Comparison of ENCODE assay signal across 16 mouse cellular contexts in the genomic region with DNA sequence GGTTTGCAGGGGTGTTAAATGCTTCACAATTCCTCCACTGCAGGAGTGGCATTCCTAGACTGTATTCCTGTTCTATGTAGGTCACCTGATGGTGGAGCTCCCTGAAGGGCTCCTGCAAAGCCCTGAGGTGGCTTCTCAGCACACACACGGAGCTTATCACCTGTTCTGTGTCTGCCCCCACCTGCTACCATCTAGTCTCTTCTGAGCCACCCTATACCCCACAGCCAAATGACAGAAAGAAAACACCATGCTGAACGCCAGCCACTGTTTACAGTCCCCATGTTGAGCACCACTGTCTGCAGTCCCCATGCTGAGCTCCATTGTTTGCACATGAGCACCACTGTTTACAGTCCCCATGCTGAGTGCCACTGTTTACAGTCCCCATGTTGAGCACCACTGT. TPM values are rescaled to one million over a fixed set of nuclear protein-coding genes. Genes with fewer than 3 reads are reported as not detected.
DNase-seq lines count a peak whose midpoint lies in the region; ATAC-seq and TF ChIP-seq lines count a peak whose summit lies in the region.
"Had no signal": no experiment of that assay in that cellular context is flagged by ENCODE, and none has a peak within 500 bp of the region (broad histone marks: within the 10 kb centered on the region; RNA-seq: fewer than 3 reads in every experiment).

No protein-coding gene starts in this region.

- H3K36me3 ChIP-seq in hindbrain, embryonic 10.5 days = peaks cover 4% of the 10 kb centered on the region
- no peaks in the 10 kb centered on the region for H3K36me3 ChIP-seq in hindbrain, embryonic 13.5 days
- no peaks in the 10 kb centered on the region for H3K36me3 ChIP-seq in stomach, embryonic 16.5 days (ENCODE audit: control insufficient read depth, insufficient read depth, low read length)
- H3K36me3 ChIP-seq in stomach, postnatal 0 days (ENCODE audit: control insufficient read depth, insufficient read depth, low read length) = no peaks in the 10 kb centered on the region
- H3K36me3 ChIP-seq: embryonic facial prominence, embryonic 13.5 days; forebrain, embryonic 12.5 days; intestine, embryonic 15.5 days; midbrain, embryonic 13.5 days; neural tube, embryonic 12.5 days had no signal

- no peak for TF ChIP-seq EP300 in stomach, postnatal 0 days (optimal IDR thresholded peaks at IDR 0.05)

- H3K4me2 ChIP-seq in hindbrain, embryonic 13.5 days = no peak overlapping the region
- H3K4me2 ChIP-seq in stomach, embryonic 16.5 days (ENCODE audit: low read depth, low read length) = no peak overlapping the region
- no peak overlapping the region for H3K4me2 ChIP-seq in stomach, postnatal 0 days (replicated peaks; ENCODE audit: low read depth)
- H3K4me2 ChIP-seq: embryonic facial prominence, embryonic 13.5 days; forebrain, embryonic 12.5 days; midbrain, embryonic 13.5 days; neural tube, embryonic 12.5 days had no signal

- H3K9me3 ChIP-seq in hindbrain, embryonic 10.5 days = no peaks in the 10 kb centered on the region
- H3K9me3 ChIP-seq in hindbrain, embryonic 13.5 days = no peaks in the 10 kb centered on the region
- no peaks in the 10 kb centered on the region for H3K9me3 ChIP-seq in stomach, embryonic 16.5 days (replicated peaks; ENCODE audit: control insufficient read depth, low read length)
- no peaks in the 10 kb centered on the region for H3K9me3 ChIP-seq in stomach, postnatal 0 days (ENCODE audit: control insufficient read depth, low read length)
- H3K9me3 ChIP-seq: embryonic facial prominence, embryonic 13.5 days; forebrain, embryonic 12.5 days; intestine, embryonic 15.5 days; midbrain, embryonic 13.5 days; neural tube, embryonic 12.5 days had no signal

- H3K9ac ChIP-seq in hindbrain, embryonic 13.5 days = no peak overlapping the region
- peak overlapping the region; percentile 39; the same call in 1 of the 2 replicates for H3K9ac ChIP-seq in stomach, embryonic 16.5 days (ENCODE audit: low read length)
- H3K9ac ChIP-seq in stomach, postnatal 0 days (ENCODE audit: low read length) = no peak overlapping the region
- H3K9ac ChIP-seq: forebrain, embryonic 12.5 days; midbrain, embryonic 13.5 days; neural tube, embryonic 12.5 days had no signal

- peaks cover 83% of the 10 kb centered on the region for H3K4me1 ChIP-seq in hindbrain, embryonic 10.5 days (replicated peaks)
- H3K4me1 ChIP-seq in hindbrain, embryonic 13.5 days (replicated peaks) = peaks cover 65% of the 10 kb centered on the region
- peaks cover 59% of the 10 kb centered on the region for H3K4me1 ChIP-seq in stomach, embryonic 16.5 days (ENCODE audit: control insufficient read depth, insufficient read depth, low read length)
- H3K4me1 ChIP-seq in stomach, postnatal 0 days (replicated peaks; ENCODE audit: control insufficient read depth, insufficient read depth) = peaks cover 17% of the 10 kb centered on the region; the same call in 1 of the 2 replicates

- peaks cover 17% of the 10 kb centered on the region for H3K27me3 ChIP-seq in hindbrain, embryonic 10.5 days (ENCODE audit: insufficient read depth, poor library complexity, severe bottlenecking)
- H3K27me3 ChIP-seq in hindbrain, embryonic 13.5 days = peaks cover 26% of the 10 kb centered on the region
- no peaks in the 10 kb centered on the region for H3K27me3 ChIP-seq in stomach, embryonic 16.5 days (ENCODE audit: control insufficient read depth, insufficient read depth, low read length)
- no peaks in the 10 kb centered on the region; the same call in 1 of the 2 replicates for H3K27me3 ChIP-seq in stomach, postnatal 0 days (ENCODE audit: control insufficient read depth, insufficient read depth, low read length)
- H3K27me3 ChIP-seq: embryonic facial prominence, embryonic 13.5 days; intestine, embryonic 15.5 days had no signal

- 48% methylated on average over 2 of the region's 2 CpGs for WGBS in hindbrain, embryonic 10.5 days
- WGBS in hindbrain, embryonic 13.5 days = 41% methylated on average over 2 of the region's 2 CpGs
- WGBS in stomach, embryonic 16.5 days = 67% methylated on average over 2 of the region's 2 CpGs
- WGBS in stomach, postnatal 0 days = 57% methylated on average over 2 of the region's 2 CpGs

- H3K4me3 ChIP-seq in hindbrain, embryonic 10.5 days = no peak overlapping the region
- no peak overlapping the region for H3K4me3 ChIP-seq in hindbrain, embryonic 13.5 days
- H3K4me3 ChIP-seq in stomach, embryonic 16.5 days (replicated peaks; ENCODE audit: low read length) = no peak overlapping the region
- no peak overlapping the region for H3K4me3 ChIP-seq in stomach, postnatal 0 days (ENCODE audit: low read depth, low read length)
- H3K4me3 ChIP-seq: embryonic facial prominence, embryonic 13.5 days; forebrain, embryonic 12.5 days; intestine, embryonic 15.5 days; midbrain, embryonic 13.5 days; neural tube, embryonic 12.5 days had no signal

- no peak for ATAC-seq in hindbrain, embryonic 13.5 days (ENCODE audit: low FRiP score)
- ATAC-seq in stomach, embryonic 16.5 days (ENCODE audit: insufficient read depth, low FRiP score) = no peak
- no peak for ATAC-seq in stomach, postnatal 0 days (ENCODE audit: low FRiP score, low TSS enrichment)
- ATAC-seq: intestine, embryonic 15.5 days; midbrain, embryonic 13.5 days had no signal

- H3K27ac ChIP-seq in hindbrain, embryonic 10.5 days = peak overlapping the region; percentile 50
- H3K27ac ChIP-seq in hindbrain, embryonic 13.5 days = no peak overlapping the region
- H3K27ac ChIP-seq in stomach, embryonic 16.5 days (ENCODE audit: low read length) = no peak overlapping the region
- H3K27ac ChIP-seq in stomach, postnatal 0 days (replicated peaks) = no peak overlapping the region
- H3K27ac ChIP-seq: embryonic facial prominence, embryonic 13.5 days; forebrain, embryonic 12.5 days; midbrain, embryonic 13.5 days; neural tube, embryonic 12.5 days had no signal

- no peak for TF ChIP-seq CTCF in stomach, postnatal 0 days (IDR thresholded peaks at IDR 0.05; ENCODE audit: low read depth)

- peak; percentile 46 for DNase-seq in cerebellum, adult 9-10 months
- no peak for DNase-seq in cerebellum, postnatal 4 days (ENCODE audit: low spot score in 2 of 2)
- DNase-seq in hindbrain, embryonic 10.5 days (ENCODE audit: low spot score) = no peak
- no peak for DNase-seq in stomach, postnatal 0 days (ENCODE audit: low spot score)
- peak; percentile 43 for DNase-seq in induced T-regulatory cell, adult 2 months (ENCODE audit: low read depth)
- DNase-seq in MN1 (ENCODE audit: low spot score) = no peak
- DNase-seq: heart, postnatal 4 days; layer of hippocampus, adult 9-11 months had no signal

RNA-seq across cellular contexts. Expression of gene Csrnp1, which starts 4.7 kb away (rescaled TPM):
- polyA plus RNA-seq in hindbrain, embryonic 10.5 days (2016; fragmentation: Nextera tagmentation; extraction: Ambion mirVana) = 3.5 and 4.6 TPM in 2 replicates
- polyA plus RNA-seq in hindbrain, embryonic 13.5 days (2015; fragmentation: Nextera tagmentation; extraction: Ambion mirVana) = 1.2 and 1.7 TPM in 2 replicates
- 5.9 and 7.8 TPM in 2 replicates for polyA plus RNA-seq in stomach, embryonic 16.5 days (2015; fragmentation: Nextera tagmentation; extraction: Ambion mirVana)
- 5.5 and 5.6 TPM in 2 replicates for polyA plus RNA-seq in stomach, postnatal 0 days (2015; fragmentation: Nextera tagmentation; extraction: Ambion mirVana)

RNA-seq across cellular contexts. Expression of gene Ttc21a, which starts 42.3 kb away (rescaled TPM):
- 0.71 and 1.4 TPM in 2 replicates for polyA plus RNA-seq in hindbrain, embryonic 10.5 days (2016; fragmentation: Nextera tagmentation; extraction: Ambion mirVana)
- 0.65 and 1.2 TPM in 2 replicates for polyA plus RNA-seq in hindbrain, embryonic 13.5 days (2015; fragmentation: Nextera tagmentation; extraction: Ambion mirVana)
- 0.04 and 0.15 TPM in 2 replicates for polyA plus RNA-seq in stomach, embryonic 16.5 days (2015; fragmentation: Nextera tagmentation; extraction: Ambion mirVana)
- 0.04 TPM in 2 replicates for polyA plus RNA-seq in stomach, postnatal 0 days (2015; fragmentation: Nextera tagmentation; extraction: Ambion mirVana)

RNA-seq across cellular contexts. Expression of gene Gorasp1, which starts 42.4 kb away (rescaled TPM):
- 27.8 and 29.6 TPM in 2 replicates for polyA plus RNA-seq in hindbrain, embryonic 10.5 days (2016; fragmentation: Nextera tagmentation; extraction: Ambion mirVana)
- polyA plus RNA-seq in hindbrain, embryonic 13.5 days (2015; fragmentation: Nextera tagmentation; extraction: Ambion mirVana) = 26.0 and 27.9 TPM in 2 replicates
- polyA plus RNA-seq in stomach, embryonic 16.5 days (2015; fragmentation: Nextera tagmentation; extraction: Ambion mirVana) = 31.6 and 39.0 TPM in 2 replicates
- polyA plus RNA-seq in stomach, postnatal 0 days (2015; fragmentation: Nextera tagmentation; extraction: Ambion mirVana) = 17.8 and 18.8 TPM in 2 replicates

RNA-seq across cellular contexts. Expression of gene Xirp1, which starts 43.6 kb away (rescaled TPM):
- polyA plus RNA-seq in hindbrain, embryonic 10.5 days (2016; fragmentation: Nextera tagmentation; extraction: Ambion mirVana) = 0.05 and 0.44 TPM in 2 replicates
- polyA plus RNA-seq in hindbrain, embryonic 13.5 days (2015; fragmentation: Nextera tagmentation; extraction: Ambion mirVana) = 0.04 and 0.09 TPM in 2 replicates
- 0.14 and 1.6 TPM in 2 replicates for polyA plus RNA-seq in stomach, embryonic 16.5 days (2015; fragmentation: Nextera tagmentation; extraction: Ambion mirVana)
- polyA plus RNA-seq in stomach, postnatal 0 days (2015; fragmentation: Nextera tagmentation; extraction: Ambion mirVana) = 0.05 and 0.11 TPM in 2 replicates
- polyA plus RNA-seq: limb, embryonic 11.5 days had no signal

Comparison
In these comparisons a context has a peak if more than half of its experiments do, and no peak if none do; other contexts are left out.
1. DNase-seq: peak in cerebellum, adult 9-10 months (single experiment) and induced T-regulatory cell, adult 2 months (single experiment); none in cerebellum, postnatal 4 days (0 of 2), hindbrain, embryonic 10.5 days (single experiment), stomach, postnatal 0 days (single experiment) and MN1 (single experiment).